Mouse (Mus musculus) CH12.LX (cell line): ENCODE measurements around the gene Rasl2-9. TPM values are rescaled to one million over a fixed set of nuclear protein-coding genes. Genes with fewer than 3 reads are reported as not detected.

Experiments
- DNase-seq: peaks from one replicate; pipeline ENCODE4 v3.0.0-alpha.2; 2013; ENCODE audit errors: extremely low read depth
- H3K27ac ChIP-seq: 2 replicates; pipeline ENCODE4 v1.5.1; 2012; ENCODE audit warnings: low read depth, mild to moderate bottlenecking, control low read depth, moderate library complexity; ENCODE audit not compliant: insufficient read depth
- H3K27me3 ChIP-seq: replicated peaks from 2 replicates; pipeline ENCODE3; 2012; ENCODE audit warnings: inconsistent platforms
- H3K36me3 ChIP-seq, 2 experiments: replicated peaks in 1 of 2; 2 replicates each; pipeline versions ENCODE3 to v1.6.1; 2012; ENCODE audit warnings: inconsistent platforms in 1 of 2, low read length in 1 of 2, mild to moderate bottlenecking in 1 of 2, mixed read lengths in 1 of 2, moderate library complexity in 1 of 2; ENCODE audit not compliant: control insufficient read depth in 1 of 2, insufficient read depth in 1 of 2
- H3K4me1 ChIP-seq, 2 experiments: 2 replicates each; pipeline ENCODE4 v1.6.1; 2012; ENCODE audit warnings: inconsistent platforms in 1 of 2, moderate library complexity in 1 of 2; ENCODE audit not compliant: insufficient read depth in 2 of 2, control insufficient read depth in 1 of 2
- H3K4me2 ChIP-seq: 2 replicates; pipeline ENCODE4 v1.6.1; 2012; ENCODE audit warnings: low read depth, mild to moderate bottlenecking, control low read depth; ENCODE audit not compliant: poor library complexity, insufficient read depth, severe bottlenecking
- H3K4me3 ChIP-seq, 3 experiments: fragments of 150-350 bp in 1 of 3; sonication (generic) in 1 of 3; replicated peaks in 1 of 3; 2 replicates each; pipeline versions ENCODE3 to v1.5.1; 2011 to 2012; ENCODE audit warnings: low read depth in 2 of 3, low read length in 2 of 3, mild to moderate bottlenecking in 2 of 3, moderate library complexity in 2 of 3, control low read depth in 1 of 3, improper control_type of control experiment in 1 of 3, inconsistent platforms in 1 of 3, mixed read lengths in 1 of 3; ENCODE audit not compliant: poor library complexity in 1 of 3
- H3K79me2 ChIP-seq: replicated peaks from 2 replicates; pipeline ENCODE4 v1.6.1; 2012; ENCODE audit warnings: mild to moderate bottlenecking, moderate library complexity; ENCODE audit not compliant: control insufficient read depth, poor library complexity, insufficient read depth, severe bottlenecking; ENCODE audit errors: extremely low read depth
- H3K9ac ChIP-seq: 2 replicates; pipeline ENCODE4 v1.6.1; 2012; ENCODE audit warnings: low read depth, mild to moderate bottlenecking, control low read depth, moderate library complexity; ENCODE audit not compliant: insufficient read depth
- H3K9me3 ChIP-seq: replicated peaks from 2 replicates; pipeline ENCODE3; 2012; ENCODE audit warnings: low read length, inconsistent platforms, mixed read lengths
- BHLHE40 ChIP-seq: IDR thresholded peaks from 2 replicates; pipeline ENCODE4 v1.6.1; 2011; ENCODE audit warnings: mild to moderate bottlenecking, low read depth, low read length, improper control_type of control experiment
- CHD1 ChIP-seq: IDR thresholded peaks from 2 replicates; pipeline ENCODE4 v1.6.1; 2012; ENCODE audit warnings: low read depth, low read length, improper control_type of control experiment, inconsistent platforms
- CTCF ChIP-seq, 2 experiments: IDR thresholded peaks in 1 of 2; conservative IDR thresholded peaks in 1 of 2; 2 replicates each; pipeline ENCODE4 v1.5.1; 2011 to 2012; ENCODE audit warnings: low read depth in 2 of 2, low read length in 2 of 2, improper control_type of control experiment in 1 of 2, inconsistent platforms in 1 of 2, mild to moderate bottlenecking in 1 of 2, moderate library complexity in 1 of 2
- E2F4 ChIP-seq: IDR thresholded peaks from 2 replicates; pipeline ENCODE4 v1.6.1; 2011; ENCODE audit warnings: low read depth, low read length, improper control_type of control experiment; ENCODE audit not compliant: insufficient replicate concordance
- ELF1 ChIP-seq: IDR thresholded peaks from 2 replicates; pipeline ENCODE4 v1.6.1; 2014; ENCODE audit warnings: low read depth, mild to moderate bottlenecking, inconsistent platforms, low read length, improper control_type of control experiment
- ETS1 ChIP-seq: conservative IDR thresholded peaks from 2 replicates; pipeline ENCODE4 v1.6.1; 2012; ENCODE audit warnings: low read depth, mild to moderate bottlenecking, inconsistent platforms, low read length, improper control_type of control experiment, moderate library complexity
- IRF4 ChIP-seq: IDR thresholded peaks from 2 replicates; pipeline ENCODE4 v1.6.1; 2014; ENCODE audit warnings: low read depth, mild to moderate bottlenecking, inconsistent platforms, low read length, improper control_type of control experiment
- JUN ChIP-seq: IDR thresholded peaks from 2 replicates; pipeline ENCODE4 v1.6.1; 2011; ENCODE audit warnings: low read depth, mild to moderate bottlenecking, low read length, improper control_type of control experiment, moderate library complexity; ENCODE audit not compliant: insufficient read depth
- JUND ChIP-seq: conservative IDR thresholded peaks from 2 replicates; pipeline ENCODE4 v1.6.1; 2011; ENCODE audit warnings: low read depth, low read length, improper control_type of control experiment
- MAFK ChIP-seq: IDR thresholded peaks from 2 replicates; pipeline ENCODE4 v1.6.1; 2011; ENCODE audit warnings: low read length, improper control_type of control experiment; ENCODE audit not compliant: insufficient replicate concordance
- MAZ ChIP-seq: IDR thresholded peaks from 2 replicates; pipeline ENCODE4 v1.6.1; 2012; ENCODE audit warnings: low read depth, mild to moderate bottlenecking, inconsistent platforms, low read length, improper control_type of control experiment, moderate library complexity
- MXI1 ChIP-seq: IDR thresholded peaks from 2 replicates; pipeline ENCODE4 v1.6.1; 2011; ENCODE audit warnings: mild to moderate bottlenecking, low read depth, low read length, improper control_type of control experiment
- MYC ChIP-seq: IDR thresholded peaks from 2 replicates; pipeline ENCODE4 v1.6.1; 2011; ENCODE audit warnings: low read depth, mild to moderate bottlenecking, improper control_type of control experiment, low read length
- NELFE ChIP-seq: IDR thresholded peaks from 2 replicates; pipeline ENCODE4 v1.6.1; 2011; ENCODE audit warnings: low read depth, low read length, improper control_type of control experiment
- PAX5 ChIP-seq: IDR thresholded peaks from 2 replicates; pipeline ENCODE4 v1.6.1; 2012; ENCODE audit warnings: low read length, inconsistent platforms, mixed read lengths
- POLR2A ChIP-seq: IDR thresholded peaks from 2 replicates; pipeline ENCODE4 v1.6.1; 2011; ENCODE audit warnings: low read depth, mild to moderate bottlenecking, improper control_type of control experiment, low read length
- POLR2AphosphoS2 ChIP-seq: IDR thresholded peaks from 2 replicates; pipeline ENCODE4 v1.6.1; 2011; ENCODE audit warnings: low read depth, low read length, improper control_type of control experiment
- RCOR1 ChIP-seq: conservative IDR thresholded peaks from 2 replicates; pipeline ENCODE4 v1.6.1; 2012; ENCODE audit warnings: low read depth, mild to moderate bottlenecking, inconsistent platforms, low read length, improper control_type of control experiment
- TBP ChIP-seq: conservative IDR thresholded peaks from 2 replicates; pipeline ENCODE4 v1.6.1; 2011; ENCODE audit warnings: low read depth, low read length, improper control_type of control experiment
- USF1 ChIP-seq: IDR thresholded peaks from 2 replicates; pipeline ENCODE4 v1.6.1; 2014; ENCODE audit warnings: low read depth, mild to moderate bottlenecking, inconsistent platforms, low read length, improper control_type of control experiment
- USF2 ChIP-seq: conservative IDR thresholded peaks from 2 replicates; pipeline ENCODE4 v1.6.1; 2011; ENCODE audit warnings: low read depth, low read length, improper control_type of control experiment
- ZC3H11A ChIP-seq: IDR thresholded peaks from 2 replicates; pipeline ENCODE4 v1.6.1; 2012; ENCODE audit warnings: low read depth, mild to moderate bottlenecking, inconsistent platforms, low read length, improper control_type of control experiment
- ZMIZ1 ChIP-seq: IDR thresholded peaks from 2 replicates; pipeline ENCODE4 v1.6.1; 2012; ENCODE audit warnings: low read depth, mild to moderate bottlenecking, inconsistent platforms, low read length, improper control_type of control experiment
- ZNF384 ChIP-seq: IDR thresholded peaks from 2 replicates; pipeline ENCODE4 v1.6.1; 2012; ENCODE audit warnings: low read depth, low read length, improper control_type of control experiment, inconsistent platforms
- dilution Hi-C: fragments of 300-500 bp; cut with MboI; formaldehyde crosslinking; loops from 2 replicates; pipeline ENCODE4 v1.14.3; 2020; ENCODE audit warnings: low sequenced_read_pairs; ENCODE audit not compliant: extremely low pct_unique_long_range_greater_than_20kb, extremely low pct_ligation_motif_present
- in situ Hi-C: fragments of 300-500 bp; cut with MboI; formaldehyde crosslinking; loops from 3 replicates; pipeline ENCODE4 v1.14.3; 2019; ENCODE audit warnings: low sequenced_read_pairs, low pct_ligation_motif_present, low pct_unique_long_range_greater_than_20kb, mixed read lengths
- polyA plus RNA-seq: library from polyadenylated mRNA; unstranded; fragments of >175 nt; gene quantifications from 2 replicates; pipeline ENCODE4 v1.2.1, GENCODE M21; 2012; ENCODE audit warnings: low read depth; ENCODE audit not compliant: insufficient read length
- total RNA-seq, 2 experiments: library from RNA; depleted of rRNA; stranded (reverse); fragments of 300-350 nt in 1 of 2; fragments of >200 nt in 1 of 2; gene quantifications; 2 replicates each; pipeline ENCODE4 v1.2.3; 2012 to 2014

Gene Rasl2-9
- total and polyA plus RNA-seq, 3 experiments = 2.9 to 4.2 (median 2.9) TPM

- Histone ChIP-seq H3K27me3 (no peaks in the 10 kb centered on the region), H3K4me1 (no peaks in the 10 kb centered on the region), H3K27ac (no peak overlapping the region), H3K9ac (no peak overlapping the region), H3K36me3 (no peaks in the 10 kb centered on the region), H3K79me2 (no peaks in the 10 kb centered on the region), H3K4me3 (no peak overlapping the region), H3K9me3 (peaks cover 4% of the 10 kb centered on the region), H3K4me2 (no peak overlapping the region)
- TF ChIP-seq ZMIZ1 (no peak), JUND (no peak), MAFK (no peak), IRF4 (no peak), USF1 (no peak), NELFE (no peak), RCOR1 (no peak), ZNF384 (no peak), ZC3H11A (no peak), PAX5 (no peak), CHD1 (no peak), JUN (no peak), E2F4 (no peak), MXI1 (no peak), USF2 (no peak)
- in situ Hi-C loops = no loop called here
- dilution Hi-C loops = no loop called here
- no peak for DNase-seq
Measured at GRCm38 (mm10) chr7:5109301-5109700, 16.4 kb downstream of the Rasl2-9 start.

GRCm38 (mm10) chr7:5108272-5108671 is 17.5 kb downstream of the Rasl2-9 start:
- dilution Hi-C loops = no loop called here
- DNase-seq = no peak
- no peak for TF ChIP-seq TBP
- TF ChIP-seq ETS1 = no peak
- no peak for TF ChIP-seq BHLHE40
- no peak for TF ChIP-seq CTCF (conservative IDR thresholded peaks at IDR 0.05 in 1 of 2, IDR thresholded peaks at IDR 0.05 in 1 of 2; ENCODE audit: low read depth in 2 of 2, low read length in 2 of 2)
- no peak for TF ChIP-seq POLR2AphosphoS2
- TF ChIP-seq MAZ = no peak
- TF ChIP-seq MYC = no peak
- TF ChIP-seq ELF1 = no peak
- no peak for TF ChIP-seq POLR2A
- TF ChIP-seq PAX5 = no peak
- TF ChIP-seq MAFK = no peak
- no peak for TF ChIP-seq IRF4
- no peaks in the 10 kb centered on the region for H3K79me2 ChIP-seq
- no peak overlapping the region for H3K4me2 ChIP-seq
- no peaks in the 10 kb centered on the region for H3K4me1 ChIP-seq
- in situ Hi-C loops = no loop called here
- peaks cover 4% of the 10 kb centered on the region for H3K9me3 ChIP-seq
- no peak overlapping the region for H3K9ac ChIP-seq
- H3K27me3 ChIP-seq = no peaks in the 10 kb centered on the region
- H3K27ac ChIP-seq = no peak overlapping the region
- no peak overlapping the region for H3K4me3 ChIP-seq
- H3K36me3 ChIP-seq = no peaks in the 10 kb centered on the region
